Mouse (Mus musculus) forebrain, postnatal 0 days (tissue): ENCODE data around the gene Kcnk6. TPM values are rescaled to one million over a fixed set of nuclear protein-coding genes. Genes with fewer than 3 reads are reported as not detected.
A peak's percentile ranks its signal among the peaks of the same experiment; 100 is the strongest.

Experiments used
- ATAC-seq: fragments of 200-750 bp; cut with Nextera tagmentation; 2 replicates; pipeline ENCODE4 v1.8.0; 2017; ENCODE audit warnings: mild to moderate bottlenecking, moderate library complexity
- DNase-seq: peaks from one replicate; pipeline ENCODE4 v3.0.0-alpha.2; 2015
- H3K27ac ChIP-seq: fragments of 300-500 bp; sonication (generic); 2 replicates; pipeline ENCODE4 v1.5.1; 2014; ENCODE audit warnings: low read depth, mild to moderate bottlenecking, antibody characterized with exemption, low read length, moderate library complexity, mixed read lengths
- H3K27me3 ChIP-seq: fragments of 300-500 bp; sonication (generic); 2 replicates; pipeline ENCODE4 v1.6.1; 2014; ENCODE audit warnings: mild to moderate bottlenecking, low read length, mixed read lengths; ENCODE audit not compliant: insufficient read depth
- H3K36me3 ChIP-seq: fragments of 300-500 bp; sonication (generic); 2 replicates; pipeline ENCODE4 v1.6.1; 2014; ENCODE audit warnings: mild to moderate bottlenecking, moderate library complexity; ENCODE audit not compliant: insufficient read depth
- H3K4me1 ChIP-seq: fragments of 300-500 bp; sonication (generic); 2 replicates; pipeline ENCODE4 v1.6.1; 2014; ENCODE audit warnings: antibody characterized with exemption; ENCODE audit not compliant: insufficient read depth
- H3K4me2 ChIP-seq: fragments of 300-500 bp; sonication (generic); 2 replicates; pipeline ENCODE4 v1.6.1; 2014; ENCODE audit warnings: low read depth, mild to moderate bottlenecking, moderate library complexity
- H3K4me3 ChIP-seq: fragments of 300-500 bp; sonication (generic); 2 replicates; pipeline ENCODE4 v1.5.1; 2014; ENCODE audit warnings: low read depth, low read length, mixed read lengths
- H3K9ac ChIP-seq: fragments of 300-500 bp; sonication (generic); 2 replicates; pipeline ENCODE4 v1.6.1; 2014; ENCODE audit warnings: mild to moderate bottlenecking
- H3K9me3 ChIP-seq: fragments of 300-500 bp; sonication (generic); 2 replicates; pipeline ENCODE4 v1.6.1; 2016; ENCODE audit warnings: low read length
- CTCF ChIP-seq: sonication (generic); IDR thresholded peaks from 2 replicates; pipeline ENCODE4 v1.5.1; 2016; ENCODE audit warnings: antibody characterized with exemption, control low read depth, low read depth
- WGBS: fragments of 180-500 bp; shearing (Covaris S2); extraction: QIAGEN DNeasy Blood & Tissue Kit; methylation state at CpG from one replicate; pipeline ENCODE4 v1.1.7; 2014; 5-methylcytosine and 5-hydroxymethylcytosine counted together
- polyA plus RNA-seq: library from polyadenylated mRNA; unstranded; fragments of >200 nt; fragmentation: Nextera tagmentation; extraction: Ambion mirVana; gene quantifications from 2 replicates; pipeline ENCODE4 v1.2.1, GENCODE M21; 2015
- total RNA-seq: library from RNA; depleted of rRNA; stranded (reverse); fragments of >200 nt; gene quantifications from 2 replicates; pipeline ENCODE4 v1.2.3, GENCODE M21; 2014

The Kcnk6 gene
- total and polyA plus RNA-seq, 2 experiments from 2014 or later: 0.97 to 1.7 TPM

DNA sequence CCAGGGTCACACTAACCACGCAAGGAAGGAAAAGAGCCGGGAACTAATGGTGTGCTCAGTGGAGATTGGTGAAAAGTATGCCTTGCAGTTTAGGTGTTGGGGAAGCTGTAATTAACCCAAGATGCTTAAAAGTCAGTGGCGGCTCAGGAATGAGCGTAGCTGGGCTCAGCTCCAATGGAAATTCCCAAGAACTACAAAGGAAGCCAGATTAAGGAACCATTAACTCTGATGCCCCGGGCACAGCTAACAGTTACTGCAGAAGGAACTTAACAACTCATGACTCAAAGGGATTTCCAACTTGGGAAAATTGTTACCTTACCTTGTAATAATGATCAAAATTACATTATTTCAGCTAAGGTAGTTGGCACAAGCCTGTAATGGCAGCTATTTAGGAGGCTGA lies 44.4 kb upstream of the Kcnk6 start:
- 72% methylated on average over 5 of the region's 5 CpGs for WGBS
- Histone ChIP-seq H3K9ac (no peak overlapping the region), H3K9me3 (no peaks in the 10 kb centered on the region), H3K4me3 (no peak overlapping the region), H3K4me1 (no peaks in the 10 kb centered on the region), H3K27ac (no peak overlapping the region), H3K36me3 (no peaks in the 10 kb centered on the region), H3K4me2 (no peak overlapping the region), H3K27me3 (no peaks in the 10 kb centered on the region; the same call in 1 of the 2 replicates)
- ATAC-seq (no peak), DNase-seq (no peak)
- no peak for TF ChIP-seq CTCF

DNA sequence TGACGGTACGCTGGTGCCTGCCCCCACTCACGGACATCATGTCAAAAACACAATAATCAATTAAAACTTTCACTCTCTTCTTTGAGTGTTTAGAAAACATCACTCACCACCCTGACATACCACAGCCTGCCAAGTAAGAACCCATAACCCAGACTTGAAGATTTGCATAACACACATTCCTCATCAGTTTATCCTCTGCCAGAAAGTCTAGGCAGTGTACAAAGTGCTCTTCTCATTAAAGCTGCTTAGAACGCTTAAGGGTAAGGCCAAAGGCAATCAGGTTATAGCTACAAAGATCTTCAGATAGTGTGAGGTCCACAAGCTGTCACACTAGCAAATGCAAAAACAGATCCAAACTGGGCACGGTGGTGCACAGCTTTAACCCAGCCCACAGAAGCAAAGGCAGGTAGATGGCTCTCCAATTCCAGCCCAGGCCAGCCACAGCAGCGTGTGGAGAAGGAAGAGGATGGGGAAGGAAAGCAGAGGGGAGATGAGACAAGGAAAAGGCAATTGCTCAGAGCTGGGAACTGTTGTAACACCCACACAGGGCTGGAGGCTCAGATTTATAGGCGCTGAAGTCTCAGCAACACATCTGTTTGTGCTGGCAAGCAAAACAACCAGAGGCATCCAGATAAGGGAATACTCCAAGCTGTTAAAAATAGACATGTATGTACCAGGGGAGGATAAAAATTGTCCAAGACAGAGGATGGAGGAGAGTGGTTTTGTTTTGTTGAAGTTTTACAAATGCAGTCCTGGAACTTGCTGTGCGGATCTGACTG lies 39.6 kb upstream of the Kcnk6 start:
- DNase-seq: no peak
- Histone ChIP-seq H3K4me2 (no peak overlapping the region), H3K4me1 (no peaks in the 10 kb centered on the region), H3K27ac (0 out of 2 replicates have a peak overlapping the region, but pooled peaks have one; percentile 10), H3K9me3 (no peaks in the 10 kb centered on the region), H3K4me3 (no peak overlapping the region), H3K27me3 (no peaks in the 10 kb centered on the region), H3K36me3 (no peaks in the 10 kb centered on the region), H3K9ac (no peak overlapping the region)
- 62% methylated on average over 8 of the region's 8 CpGs for WGBS
- ATAC-seq: peak; percentile 53
- TF ChIP-seq CTCF: no peak

DNA sequence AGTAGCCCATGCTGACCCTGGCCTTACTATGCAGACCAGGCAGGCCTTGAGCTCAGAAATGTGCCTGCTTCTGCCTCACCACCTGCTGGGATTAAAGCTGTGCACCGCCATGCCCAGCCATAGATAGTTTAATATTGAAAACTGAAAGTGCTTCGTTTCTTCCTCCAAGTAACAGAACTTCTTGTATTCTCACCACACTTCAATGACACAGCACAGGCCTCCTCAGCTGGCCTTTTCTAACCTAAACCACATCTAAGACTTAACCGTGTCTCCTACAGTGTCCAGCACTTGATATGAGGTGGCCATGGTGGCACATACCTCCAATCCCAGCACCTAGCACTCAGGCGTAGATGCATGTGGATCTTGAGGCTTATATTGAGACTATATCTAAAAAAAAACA lies 38.1 kb upstream of the Kcnk6 start:
- H3K4me2 ChIP-seq: no peak overlapping the region
- TF ChIP-seq CTCF: no peak
- H3K27me3 ChIP-seq: no peaks in the 10 kb centered on the region
- no peaks in the 10 kb centered on the region for H3K4me1 ChIP-seq
- H3K9me3 ChIP-seq: no peaks in the 10 kb centered on the region
- 91% methylated on average over 4 of the region's 4 CpGs for WGBS
- no peaks in the 10 kb centered on the region for H3K36me3 ChIP-seq
- H3K4me3 ChIP-seq: no peak overlapping the region
- ATAC-seq (no peak), DNase-seq (no peak)
- no peak overlapping the region for H3K9ac ChIP-seq
- H3K27ac ChIP-seq: no peak overlapping the region

DNA sequence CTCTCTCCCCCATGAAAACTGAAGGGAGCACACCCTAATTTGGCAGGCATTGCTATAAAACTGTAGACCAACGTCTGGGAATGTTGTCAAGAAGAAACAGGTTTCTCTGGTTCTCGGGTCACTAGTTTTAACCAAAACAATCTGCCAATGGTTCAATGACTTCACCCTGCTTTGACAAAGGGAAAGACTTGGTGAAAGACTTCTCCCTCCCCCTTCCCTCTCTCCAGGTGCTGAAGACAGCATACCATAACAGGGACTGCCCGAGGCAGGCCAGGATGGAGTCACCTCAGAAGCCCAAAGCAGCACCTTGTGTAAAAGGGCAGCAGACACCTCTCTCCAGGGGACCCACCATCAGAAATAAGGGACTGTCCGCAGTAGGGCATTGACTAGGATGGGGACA lies 34.6 kb upstream of the Kcnk6 start:
- Histone ChIP-seq H3K27me3 (no peaks in the 10 kb centered on the region), H3K4me3 (no peak overlapping the region), H3K27ac (no peak overlapping the region), H3K9ac (no peak overlapping the region), H3K36me3 (no peaks in the 10 kb centered on the region), H3K9me3 (no peaks in the 10 kb centered on the region), H3K4me1 (no peaks in the 10 kb centered on the region), H3K4me2 (no peak overlapping the region)
- WGBS: 57% methylated on average over 4 of the region's 4 CpGs
- ATAC-seq (no peak), DNase-seq (no peak)
- TF ChIP-seq CTCF: no peak

- H3K9ac ChIP-seq: no peak overlapping the region
- ATAC-seq (no peak), DNase-seq (no peak)
- no peak for TF ChIP-seq CTCF
- WGBS: 83% methylated on average over 7 of the region's 7 CpGs
- no peak overlapping the region for H3K4me2 ChIP-seq
- no peaks in the 10 kb centered on the region for H3K9me3 ChIP-seq
- no peaks in the 10 kb centered on the region for H3K4me1 ChIP-seq
- no peaks in the 10 kb centered on the region for H3K27me3 ChIP-seq
- H3K4me3 ChIP-seq: no peak overlapping the region
- no peak overlapping the region for H3K27ac ChIP-seq
- no peaks in the 10 kb centered on the region for H3K36me3 ChIP-seq
These were observed 33.3 kb upstream of the Kcnk6 start for GRCm38 (mm10) chr7:29265636-29266035.

- WGBS: 92% methylated on average over 3 of the region's 3 CpGs
- Histone ChIP-seq H3K9ac (no peak overlapping the region), H3K27ac (no peak overlapping the region), H3K27me3 (no peaks in the 10 kb centered on the region), H3K4me1 (no peaks in the 10 kb centered on the region), H3K9me3 (no peaks in the 10 kb centered on the region), H3K36me3 (no peaks in the 10 kb centered on the region), H3K4me3 (no peak overlapping the region), H3K4me2 (no peak overlapping the region)
- TF ChIP-seq CTCF: no peak
- no peak for ATAC-seq
- no peak for DNase-seq
These were observed 31.5 kb upstream of the Kcnk6 start for GRCm38 (mm10) chr7:29263831-29264230.

- DNase-seq (no peak), ATAC-seq (no peak)
- Histone ChIP-seq H3K36me3 (no peaks in the 10 kb centered on the region), H3K9me3 (no peaks in the 10 kb centered on the region), H3K9ac (no peak overlapping the region), H3K4me2 (no peak overlapping the region), H3K27me3 (no peaks in the 10 kb centered on the region), H3K4me3 (no peak overlapping the region), H3K4me1 (no peaks in the 10 kb centered on the region), H3K27ac (no peak overlapping the region)
- no peak for TF ChIP-seq CTCF
- WGBS: 80% methylated on average over 6 of the region's 6 CpGs
These were observed 29.8 kb upstream of the Kcnk6 start for GRCm38 (mm10) chr7:29262151-29262550.
